In the genomic region with DNA sequence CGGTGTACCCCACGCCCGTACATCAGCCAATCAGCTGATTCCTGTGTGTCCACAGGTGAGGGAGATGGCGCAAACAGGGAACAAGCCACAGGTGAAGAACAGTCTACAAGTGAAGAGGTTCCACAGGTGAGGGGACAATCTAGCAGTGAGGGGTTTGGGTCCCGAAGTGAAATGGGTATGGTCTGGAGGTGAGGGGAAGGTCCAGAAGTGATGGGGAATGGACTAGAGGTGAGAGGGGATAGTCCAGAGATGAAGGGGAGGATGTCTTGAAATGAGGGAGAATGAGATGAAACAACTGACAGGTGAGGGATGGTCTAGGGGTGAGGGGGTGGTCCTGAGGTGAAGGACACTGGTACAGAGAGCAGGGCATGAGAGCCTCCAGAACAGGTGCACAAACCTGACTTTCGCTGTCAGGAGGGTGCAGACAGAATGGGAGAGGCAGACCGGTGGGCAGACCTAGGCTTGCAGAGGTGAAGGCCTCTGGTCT, we compare ENCODE assay signal across 8 mouse cellular contexts. TPM values are rescaled to one million over a fixed set of nuclear protein-coding genes. Genes with fewer than 3 reads are reported as not detected.
DNase-seq lines count a peak whose midpoint lies in the region; ATAC-seq and TF ChIP-seq lines count a peak whose summit lies in the region.

No protein-coding gene starts in this region.

- no peaks in the 10 kb centered on the region for H3K36me3 ChIP-seq in kidney, adult 2 months (ENCODE audit: control insufficient read depth, insufficient read depth, low read length)
- 0 out of 2 replicates have a peak, but pooled peaks cover under 1% of the 10 kb centered on the region for H3K36me3 ChIP-seq in hindbrain, embryonic 12.5 days
- peaks cover 5% of the 10 kb centered on the region for H3K36me3 ChIP-seq in midbrain, embryonic 13.5 days

- WGBS in kidney, adult 2 months = 26% methylated on average over 7 of the region's 7 CpGs
- 29% methylated on average over 7 of the region's 7 CpGs for WGBS in bone marrow, adult 2 months
- WGBS in hindbrain, embryonic 12.5 days = 25% methylated on average over 7 of the region's 7 CpGs
- WGBS in midbrain, embryonic 13.5 days = 30% methylated on average over 7 of the region's 7 CpGs

- peak overlapping the region; percentile 96 for H3K9ac ChIP-seq in hindbrain, embryonic 12.5 days
- peak overlapping the region; percentile 95 for H3K9ac ChIP-seq in midbrain, embryonic 13.5 days (replicated peaks)

- no peaks in the 10 kb centered on the region for H3K27me3 ChIP-seq in kidney, adult 2 months (replicated peaks; ENCODE audit: control insufficient read depth, insufficient read depth, low read length)
- no peaks in the 10 kb centered on the region; the same call in 1 of the 2 replicates for H3K27me3 ChIP-seq in hindbrain, embryonic 12.5 days
- H3K27me3 ChIP-seq in midbrain, embryonic 13.5 days = no peaks in the 10 kb centered on the region

- peaks cover 7% of the 10 kb centered on the region; the same call in 1 of the 2 replicates for H3K4me1 ChIP-seq in kidney, adult 2 months (ENCODE audit: control insufficient read depth, insufficient read depth, low read length)
- H3K4me1 ChIP-seq in bone marrow, adult 2 months (ENCODE audit: control insufficient read depth, insufficient read depth, low read length) = no peaks in the 10 kb centered on the region
- peaks cover 25% of the 10 kb centered on the region for H3K4me1 ChIP-seq in hindbrain, embryonic 12.5 days
- peaks cover 31% of the 10 kb centered on the region for H3K4me1 ChIP-seq in midbrain, embryonic 13.5 days (replicated peaks)

- no peak for TF ChIP-seq CTCF in kidney, adult 2 months (conservative IDR thresholded peaks at IDR 0.05; ENCODE audit: insufficient read depth, insufficient read length, low read depth, low read length)
- TF ChIP-seq CTCF in bone marrow, adult 2 months (IDR thresholded peaks at IDR 0.05; ENCODE audit: control insufficient read depth, insufficient read depth, low read length) = no peak

- peak overlapping the region; percentile 72 for H3K4me2 ChIP-seq in hindbrain, embryonic 12.5 days (replicated peaks)
- peak overlapping the region; percentile 93 for H3K4me2 ChIP-seq in midbrain, embryonic 13.5 days (replicated peaks)

- no peaks in the 10 kb centered on the region for H3K9me3 ChIP-seq in hindbrain, embryonic 12.5 days (replicated peaks)
- H3K9me3 ChIP-seq in midbrain, embryonic 13.5 days = no peaks in the 10 kb centered on the region

- no peak overlapping the region for H3K27ac ChIP-seq in kidney, adult 2 months (ENCODE audit: insufficient read depth, low read depth, low read length)
- H3K27ac ChIP-seq in bone marrow, adult 2 months (ENCODE audit: control insufficient read depth, insufficient read depth, low read depth, low read length, poor library complexity) = no peak overlapping the region
- no peak overlapping the region for H3K27ac ChIP-seq in hindbrain, embryonic 12.5 days
- no peak overlapping the region for H3K27ac ChIP-seq in midbrain, embryonic 13.5 days

- peak; percentile 59 for ATAC-seq in hindbrain, embryonic 12.5 days (ENCODE audit: low FRiP score)
- no peak; the same call in 1 of the 2 replicates for ATAC-seq in midbrain, embryonic 13.5 days

- peak overlapping the region; percentile 81 for H3K4me3 ChIP-seq in kidney, adult 2 months (ENCODE audit: insufficient read depth, low read depth, low read length)
- H3K4me3 ChIP-seq in bone marrow, adult 2 months (replicated peaks; ENCODE audit: control insufficient read depth, low read depth, low read length) = peak overlapping the region; percentile 71
- peak overlapping the region; percentile 93 for H3K4me3 ChIP-seq in hindbrain, embryonic 12.5 days
- H3K4me3 ChIP-seq in midbrain, embryonic 13.5 days (replicated peaks) = peak overlapping the region; percentile 91

- TF ChIP-seq POLR2A in kidney, adult 2 months (IDR thresholded peaks at IDR 0.05; ENCODE audit: low read depth, low read length) = no peak
- TF ChIP-seq POLR2A in bone marrow, adult 2 months (IDR thresholded peaks at IDR 0.05; ENCODE audit: borderline replicate concordance, control insufficient read depth, low read depth, low read length) = no peak

- no peak for DNase-seq in kidney, adult 2 months
- no peak for DNase-seq in kidney, adult 18-20 months
- DNase-seq in MN1 (ENCODE audit: low spot score) = no peak
- no peak for DNase-seq in adipocyte (ENCODE audit: low spot score)
- DNase-seq in adrenal gland, adult 8-10 months = no peak

RNA-seq across cellular contexts. Expression of gene Mier2, which starts 0.3 kb away (rescaled TPM):
- polyA plus RNA-seq in kidney, adult 2 months (2012; rRNA removed) = 35.0 and 45.0 TPM in 2 replicates
- polyA plus RNA-seq in bone marrow, adult 2 months (2011; ENCODE audit: insufficient read depth, insufficient read length, low replicate concordance, missing spikeins) = 18.7 and 21.7 TPM in 2 replicates
- polyA plus RNA-seq in hindbrain, embryonic 12.5 days (2016; fragmentation: Nextera tagmentation; extraction: Ambion mirVana) = 57.8 and 66.1 TPM in 2 replicates
- 50.4 and 61.4 TPM in 2 replicates for polyA plus RNA-seq in midbrain, embryonic 13.5 days (2015; fragmentation: Nextera tagmentation; extraction: Ambion mirVana)
- 10 to 100 TPM; 24.2 to 49.8 (median 41.4) TPM for total RNA-seq in adrenal gland, adult 8-10 months (2022)

RNA-seq across cellular contexts. Expression of gene Plpp2, which starts 21.7 kb away (rescaled TPM):
- polyA plus RNA-seq in kidney, adult 2 months (2012; rRNA removed) = 58.1 and 66.2 TPM in 2 replicates
- 1.7 and 2.6 TPM in 2 replicates for polyA plus RNA-seq in bone marrow, adult 2 months (2011; ENCODE audit: insufficient read depth, insufficient read length, low replicate concordance, missing spikeins)
- polyA plus RNA-seq in hindbrain, embryonic 12.5 days (2016; fragmentation: Nextera tagmentation; extraction: Ambion mirVana) = 13.4 and 14.6 TPM in 2 replicates
- 9.5 and 10.5 TPM in 2 replicates for polyA plus RNA-seq in midbrain, embryonic 13.5 days (2015; fragmentation: Nextera tagmentation; extraction: Ambion mirVana)
- total RNA-seq in adrenal gland, adult 8-10 months (2022) = 10 to 100 TPM; 21.3 to 49.8 (median 30.1) TPM

RNA-seq across cellular contexts. Expression of gene Theg, which starts 31.9 kb away (rescaled TPM):
- 0.05 TPM in 1 of 2 replicates, not detected in the other for polyA plus RNA-seq in kidney, adult 2 months (2012; rRNA removed)
- polyA plus RNA-seq in bone marrow, adult 2 months (2011; ENCODE audit: insufficient read depth, insufficient read length, low replicate concordance, missing spikeins) = not detected in 2 replicates
- not detected in 2 replicates for polyA plus RNA-seq in hindbrain, embryonic 12.5 days (2016; fragmentation: Nextera tagmentation; extraction: Ambion mirVana)
- not detected in 2 replicates for polyA plus RNA-seq in midbrain, embryonic 13.5 days (2015; fragmentation: Nextera tagmentation; extraction: Ambion mirVana)
- total RNA-seq in adrenal gland, adult 8-10 months (2022) = not detected

RNA-seq across cellular contexts. Expression of gene C2cd4c, which starts 58.5 kb away (rescaled TPM):
- 0.03 and 0.07 TPM in 2 replicates for polyA plus RNA-seq in kidney, adult 2 months (2012; rRNA removed)
- polyA plus RNA-seq in bone marrow, adult 2 months (2011; ENCODE audit: insufficient read depth, insufficient read length, low replicate concordance, missing spikeins) = not detected in 2 replicates
- 0.08 TPM in 1 of 2 replicates, not detected in the other for polyA plus RNA-seq in hindbrain, embryonic 12.5 days (2016; fragmentation: Nextera tagmentation; extraction: Ambion mirVana)
- 0.24 and 0.28 TPM in 2 replicates for polyA plus RNA-seq in midbrain, embryonic 13.5 days (2015; fragmentation: Nextera tagmentation; extraction: Ambion mirVana)
- total RNA-seq in adrenal gland, adult 8-10 months (2022) = under 1 TPM; 0.12 to 0.31 (median 0.17) TPM
